Mouse (Mus musculus) thymus, adult 2 months (tissue): ENCODE measurements around the gene Vars. TPM values are rescaled to one million over a fixed set of nuclear protein-coding genes. Genes with fewer than 3 reads are reported as not detected.
"Not testable (repeated sequence)": the region's sequence is repeated elsewhere in the genome, so short reads cannot be mapped to it uniquely, and the experiment has no call there.

Experiments
- DNase-seq: peaks from one replicate; pipeline ENCODE4 v3.0.0; 2021
- H3K27ac ChIP-seq: fragments of 200-500 bp; 2 replicates; pipeline ENCODE4 v1.5.1; 2012; ENCODE audit warnings: low read length, control low read depth; ENCODE audit not compliant: control insufficient read depth, insufficient read depth
- H3K27me3 ChIP-seq: fragments of 200-500 bp; 2 replicates; pipeline ENCODE4 v1.6.1; 2012; ENCODE audit warnings: mild to moderate bottlenecking, low read length, moderate library complexity, mixed read lengths; ENCODE audit not compliant: control insufficient read depth, insufficient read depth
- H3K36me3 ChIP-seq: fragments of 200-500 bp; 2 replicates; pipeline ENCODE4 v1.6.1; 2012; ENCODE audit warnings: mild to moderate bottlenecking, low read length, moderate library complexity; ENCODE audit not compliant: control insufficient read depth, insufficient read depth
- H3K4me1 ChIP-seq: fragments of 200-500 bp; replicated peaks from 2 replicates; pipeline ENCODE4 v1.6.1; 2012; ENCODE audit warnings: low read length; ENCODE audit not compliant: control insufficient read depth, insufficient read depth
- H3K4me3 ChIP-seq: fragments of 200-500 bp; 2 replicates; pipeline ENCODE4 v1.5.1; 2012; ENCODE audit warnings: mild to moderate bottlenecking, low read length, control low read depth, moderate library complexity; ENCODE audit not compliant: control insufficient read depth, insufficient read depth
- CTCF ChIP-seq: fragments of 200-500 bp; IDR thresholded peaks from 2 replicates; pipeline ENCODE4 v1.5.1; 2012; ENCODE audit warnings: mild to moderate bottlenecking, control low read depth, low read length, moderate library complexity, borderline replicate concordance; ENCODE audit not compliant: control insufficient read depth, poor library complexity, insufficient read depth; ENCODE audit errors: extremely low read depth
- POLR2A ChIP-seq: fragments of 200-500 bp; IDR thresholded peaks from 2 replicates; pipeline ENCODE4 v1.6.1; 2012; ENCODE audit warnings: mild to moderate bottlenecking, low read length, control low read depth, moderate library complexity; ENCODE audit not compliant: control insufficient read depth, poor library complexity, insufficient read depth; ENCODE audit errors: extremely low read depth
- WGBS: fragments of 180-500 bp; shearing (Covaris S2); methylation state at CpG from one replicate; pipeline ENCODE4 v1.1.7; 2018; 5-methylcytosine and 5-hydroxymethylcytosine counted together
- polyA plus RNA-seq: library from polyadenylated mRNA; depleted of rRNA; stranded (reverse); fragments of >200 nt; gene quantifications from 2 replicates; pipeline ENCODE4 v1.2.3, GENCODE M21; 2012

Vars gene
- polyA plus RNA-seq, 1 experiment = 404 TPM

DNA sequence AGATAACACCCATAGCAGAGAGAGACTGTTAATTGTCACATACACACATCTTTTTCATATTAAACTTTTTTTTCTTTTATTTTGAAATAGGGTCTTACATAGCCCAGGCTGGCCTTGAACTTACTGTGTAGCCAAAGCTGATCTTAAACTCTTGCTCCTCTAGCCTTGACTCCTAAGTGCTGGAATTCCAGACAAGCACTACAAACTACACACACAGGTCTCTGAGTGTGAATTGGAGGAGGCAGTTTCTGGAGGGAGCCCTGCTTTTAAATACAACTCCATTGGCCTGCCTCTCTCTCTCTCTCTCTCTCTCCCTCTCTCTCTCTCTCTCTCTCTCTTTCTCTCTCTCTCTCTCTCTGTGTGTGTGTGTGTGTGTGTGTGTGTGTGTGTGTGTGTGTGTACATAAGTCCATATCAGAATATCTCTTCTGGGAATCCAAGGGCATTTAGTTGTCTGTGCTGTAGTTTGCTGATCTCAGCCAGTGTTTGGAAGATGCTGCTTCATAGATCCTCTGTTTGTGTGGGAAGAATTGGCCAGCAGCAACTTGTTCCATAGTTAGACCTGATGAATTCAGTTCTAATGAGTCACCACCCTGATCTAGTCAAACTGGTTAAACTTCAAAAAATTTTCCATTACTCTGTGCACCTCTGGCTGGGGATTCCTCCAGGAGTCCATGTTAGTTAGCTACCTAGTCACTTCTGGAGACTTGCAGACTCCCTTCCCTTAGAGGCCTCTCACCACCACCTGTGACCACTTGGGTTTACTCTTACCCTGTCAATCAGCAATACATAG is 39.9 kb upstream of the Vars start:
- DNase-seq = no peak
- no peaks in the 10 kb centered on the region for H3K36me3 ChIP-seq
- H3K4me3 ChIP-seq = no peak overlapping the region
- peaks cover 3% of the 10 kb centered on the region; the same call in 1 of the 2 replicates for H3K4me1 ChIP-seq
- TF ChIP-seq CTCF = no peak
- no peak for TF ChIP-seq POLR2A
- H3K27me3 ChIP-seq = no peaks in the 10 kb centered on the region; the same call in none of the 2 replicates
- H3K27ac ChIP-seq = no peak overlapping the region

GRCm38 (mm10) chr17:34962125-34962524 is 38.7 kb upstream of the Vars start:
- 9% methylated on average over 3 of the region's 3 CpGs for WGBS
- TF ChIP-seq CTCF (no peak), POLR2A (no peak)
- no peaks in the 10 kb centered on the region for H3K36me3 ChIP-seq
- H3K27ac ChIP-seq = no peak overlapping the region
- no peak for DNase-seq
- H3K4me1 ChIP-seq = peaks cover 3% of the 10 kb centered on the region; the same call in 1 of the 2 replicates
- H3K27me3 ChIP-seq = no peaks in the 10 kb centered on the region; the same call in none of the 2 replicates
- no peak overlapping the region for H3K4me3 ChIP-seq

- 72% methylated on average over 1 of the region's 1 CpGs for WGBS
- Histone ChIP-seq H3K4me3 (no peak overlapping the region), H3K4me1 (peaks cover 3% of the 10 kb centered on the region; the same call in 1 of the 2 replicates), H3K27ac (no peak overlapping the region), H3K27me3 (peaks cover 2% of the 10 kb centered on the region), H3K36me3 (no peaks in the 10 kb centered on the region)
- DNase-seq = no peak
- TF ChIP-seq POLR2A (no peak), CTCF (no peak)
Observed at GRCm38 (mm10) chr17:34962841-34963240, 37.9 kb upstream of the Vars start.

GRCm38 (mm10) chr17:34964640-34965049 is 36.1 kb upstream of the Vars start:
- Histone ChIP-seq H3K36me3 (no peaks in the 10 kb centered on the region), H3K4me1 (no peaks in the 10 kb centered on the region), H3K27me3 (peaks cover 13% of the 10 kb centered on the region), H3K27ac (no peak overlapping the region), H3K4me3 (no peak overlapping the region)
- no peak for DNase-seq
- TF ChIP-seq CTCF (no peak), POLR2A (no peak)
- 81% methylated on average over 1 of the region's 1 CpGs for WGBS

GRCm38 (mm10) chr17:34965627-34966026 is 35.2 kb upstream of the Vars start:
- WGBS = 64% methylated on average over 5 of the region's 5 CpGs
- no peaks in the 10 kb centered on the region for H3K36me3 ChIP-seq
- TF ChIP-seq POLR2A (no peak), CTCF (no peak)
- H3K27me3 ChIP-seq = peaks cover 13% of the 10 kb centered on the region
- no peaks in the 10 kb centered on the region for H3K4me1 ChIP-seq
- DNase-seq = no peak
- no peak overlapping the region for H3K4me3 ChIP-seq
- no peak overlapping the region for H3K27ac ChIP-seq

DNA sequence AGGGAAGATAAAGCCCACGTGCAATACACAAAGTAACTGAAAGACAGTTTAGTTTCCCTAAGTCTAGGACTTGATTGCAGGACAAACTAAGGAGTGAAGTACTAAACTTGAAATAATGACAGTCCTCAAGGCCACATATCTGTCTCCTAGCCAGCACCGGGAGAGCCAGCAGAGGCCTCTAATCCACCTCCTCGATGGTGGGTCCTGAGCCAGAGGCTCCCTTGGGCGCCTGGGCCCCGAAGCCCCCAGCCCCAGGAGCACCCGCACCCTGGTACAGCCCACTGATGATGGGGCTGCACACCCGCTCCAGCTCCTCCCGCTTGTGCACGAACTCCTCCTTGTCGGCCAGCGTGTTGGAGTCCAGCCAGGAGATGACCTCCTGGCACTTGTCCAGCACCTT is 31.0 kb upstream of the Vars start, which contains the start of gene Gm20481:
TSS of gene Gm20481 (plus strand) at position 91 of the 400 bp plus-strand sequence.
- H3K27me3 ChIP-seq = peaks cover 18% of the 10 kb centered on the region; the same call in 1 of the 2 replicates
- not testable (repeated sequence) for H3K36me3 ChIP-seq, H3K27ac ChIP-seq, DNase-seq, H3K4me3 ChIP-seq, H3K4me1 ChIP-seq
- WGBS = 78% methylated on average over 8 of the region's 11 CpGs

DNA sequence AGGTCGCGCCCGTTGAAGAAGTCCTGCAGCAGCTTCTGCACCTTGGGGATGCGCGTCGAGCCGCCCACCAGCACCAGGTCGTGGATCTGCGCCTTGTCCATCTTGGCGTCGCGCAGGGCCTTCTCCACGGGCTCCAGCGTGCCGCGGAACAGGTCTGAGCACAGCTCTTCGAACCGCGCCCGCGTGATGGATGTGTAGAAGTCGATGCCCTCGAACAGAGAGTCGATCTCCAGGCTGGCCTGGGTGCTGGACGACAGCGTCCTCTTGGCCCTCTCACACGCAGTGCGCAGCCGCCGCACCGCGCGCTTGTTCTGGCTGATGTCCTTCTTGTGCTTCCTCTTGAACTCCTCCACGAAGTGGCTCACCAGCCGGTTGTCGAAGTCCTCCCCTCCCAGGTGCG is 29.9 kb upstream of the Vars start:
- H3K4me1 ChIP-seq = not testable (repeated sequence)

DNA sequence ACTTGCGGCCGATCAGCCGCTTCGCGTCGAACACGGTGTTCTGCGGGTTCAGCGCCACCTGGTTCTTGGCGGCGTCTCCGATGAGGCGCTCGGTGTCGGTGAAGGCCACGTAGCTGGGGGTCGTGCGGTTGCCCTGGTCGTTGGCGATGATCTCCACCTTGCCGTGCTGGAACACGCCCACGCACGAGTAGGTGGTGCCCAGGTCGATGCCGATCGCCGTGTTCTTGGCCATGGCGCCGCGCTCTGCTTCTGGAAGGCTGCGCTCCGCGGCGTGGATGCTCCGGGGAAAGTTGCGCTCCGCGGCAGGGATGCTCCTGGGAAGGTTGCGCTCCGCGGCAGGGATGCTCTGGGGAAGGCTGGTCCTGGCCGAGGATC is 29.1 kb upstream of the Vars start:
- not testable (repeated sequence) for H3K27ac ChIP-seq

More for the DNA sequence above, 29.9 kb upstream of the Vars start:
- H3K36me3 ChIP-seq, H3K27ac ChIP-seq, DNase-seq, H3K4me3 ChIP-seq: not testable (repeated sequence)
- 44% methylated on average over 25 of the region's 37 CpGs for WGBS
- H3K27me3 ChIP-seq = peaks cover 18% of the 10 kb centered on the region; the same call in 1 of the 2 replicates

DNA sequence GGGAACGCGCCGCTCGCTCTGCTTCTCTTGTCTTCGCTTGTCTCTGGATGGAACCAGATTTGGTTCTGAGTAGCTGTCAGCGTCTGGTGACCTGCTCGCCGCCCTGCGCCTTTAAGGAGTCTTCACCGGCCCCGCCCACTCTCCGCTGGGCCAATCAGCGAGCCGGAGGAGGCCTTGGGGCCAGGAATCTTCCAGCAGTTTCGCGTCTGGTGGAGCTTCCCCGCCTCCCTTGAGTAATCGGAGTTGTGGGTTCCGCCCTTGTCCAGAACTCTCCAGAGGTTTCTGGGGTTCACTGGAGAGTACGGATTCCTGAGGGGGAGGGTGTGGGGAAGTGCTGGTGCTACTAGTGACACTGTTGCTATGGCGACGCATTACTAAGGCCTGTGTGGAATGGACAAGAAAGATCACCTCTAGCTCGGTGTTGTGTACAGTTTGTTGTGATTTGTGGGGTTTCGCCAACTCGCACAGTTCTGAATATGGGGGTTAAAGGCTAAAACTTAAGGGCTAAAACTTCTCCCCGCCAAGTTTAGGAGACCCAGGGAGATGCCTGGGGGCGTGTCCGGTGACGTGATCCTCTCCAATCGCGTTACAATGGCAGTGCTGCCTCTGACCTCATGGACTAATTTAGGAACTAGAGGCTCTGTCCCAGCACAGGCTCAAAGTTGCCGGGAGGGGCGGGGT is 28.6 kb upstream of the Vars start, which contains the start of the genes Hspa1a and Hspa1l:
TSS of gene Hspa1a (minus strand) at position 88 of the 681 bp plus-strand sequence.
TSS of gene Hspa1l (plus strand) at position 635 of the 681 bp plus-strand sequence.
- peak; percentile 53 for DNase-seq
- H3K27ac ChIP-seq = not testable (repeated sequence)

More for the DNA sequence above, 29.1 kb upstream of the Vars start:
- Histone ChIP-seq H3K4me3 (peak overlapping the region; percentile 32), H3K27me3 (peaks cover 18% of the 10 kb centered on the region; the same call in 1 of the 2 replicates)
- not testable (repeated sequence) for H3K36me3 ChIP-seq, H3K4me1 ChIP-seq, DNase-seq
- 4% methylated on average over 29 of the region's 43 CpGs for WGBS

More for the DNA sequence above, 28.6 kb upstream of the Vars start, which contains the start of the genes Hspa1a and Hspa1l:
- Histone ChIP-seq H3K27me3 (peaks cover 18% of the 10 kb centered on the region; the same call in 1 of the 2 replicates), H3K4me3 (peak within 1 kb of the TSS; percentile 39)
- WGBS = 1% methylated on average over 33 of the region's 33 CpGs
- H3K4me1 ChIP-seq, H3K36me3 ChIP-seq: not testable (repeated sequence)
